Mouse (Mus musculus) layer of hippocampus, postnatal 14 days (tissue): ENCODE measurements around the gene Socs2. TPM values are rescaled to one million over a fixed set of nuclear protein-coding genes. Genes with fewer than 3 reads are reported as not detected.

ENCODE experiments used
- DNase-seq, 2 experiments: peaks; one replicate each; pipeline ENCODE4 v3.0.0; 2021 to 2022; ENCODE audit warnings: low spot score in 2 of 2, mixed read lengths in 1 of 2
- total RNA-seq, 2 experiments: library from RNA; stranded (reverse); gene quantifications; 2 replicates each; pipeline ENCODE4 v1.2.3; 2021

Socs2 gene
- total RNA-seq, 2 experiments from 2014 or later, result 58.1 to 58.9 TPM

DNA sequence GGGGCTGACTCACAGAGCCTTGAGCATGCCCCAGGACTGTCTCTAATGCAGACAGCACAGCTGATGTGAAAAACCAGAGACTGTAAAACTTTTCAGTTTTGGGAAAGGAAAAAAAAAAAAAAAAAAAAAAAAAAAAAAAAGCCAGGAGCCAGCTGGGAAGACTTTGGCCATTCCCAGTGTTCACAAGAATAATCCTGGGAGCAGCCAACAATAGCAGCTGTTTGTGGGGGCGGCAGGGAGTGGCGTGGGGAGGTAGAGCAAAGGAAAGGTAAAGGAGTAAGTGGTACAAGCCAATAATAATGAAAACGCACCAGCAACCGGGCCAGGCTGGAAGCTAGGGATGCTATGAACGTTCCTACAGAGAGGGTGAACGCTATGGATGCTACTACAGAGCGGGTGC, 60.3 kb downstream of the Socs2 start:
- no peak for DNase-seq

DNA sequence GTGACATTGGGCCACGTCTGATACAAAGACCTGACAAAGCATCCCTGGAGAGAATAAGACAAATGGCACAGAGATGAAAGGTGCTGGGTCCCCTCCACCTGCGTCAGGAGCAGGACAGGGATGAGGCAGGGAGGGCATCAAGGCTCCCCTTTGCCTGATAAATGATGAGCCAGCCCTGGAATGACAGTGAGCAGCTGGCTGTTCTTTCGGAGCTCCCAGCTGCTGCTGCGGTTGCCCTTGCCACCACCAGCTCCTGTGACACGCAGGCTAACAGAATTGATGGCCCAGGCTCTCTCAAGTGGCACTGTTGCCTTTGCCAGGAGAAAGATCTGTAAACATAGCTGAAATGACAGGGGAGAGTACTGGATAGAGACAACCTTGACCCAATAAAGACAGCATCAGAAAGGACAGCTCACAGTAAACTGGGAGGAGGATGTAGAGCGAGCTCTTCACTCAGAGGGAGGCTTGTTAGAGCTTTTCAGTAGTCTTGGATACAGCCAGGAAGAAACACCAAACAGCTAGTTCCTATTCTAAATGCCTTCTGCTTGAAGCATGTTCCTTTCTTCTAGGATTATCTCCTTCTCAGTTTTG, 61.2 kb downstream of the Socs2 start:
- DNase-seq, result no peak

DNA sequence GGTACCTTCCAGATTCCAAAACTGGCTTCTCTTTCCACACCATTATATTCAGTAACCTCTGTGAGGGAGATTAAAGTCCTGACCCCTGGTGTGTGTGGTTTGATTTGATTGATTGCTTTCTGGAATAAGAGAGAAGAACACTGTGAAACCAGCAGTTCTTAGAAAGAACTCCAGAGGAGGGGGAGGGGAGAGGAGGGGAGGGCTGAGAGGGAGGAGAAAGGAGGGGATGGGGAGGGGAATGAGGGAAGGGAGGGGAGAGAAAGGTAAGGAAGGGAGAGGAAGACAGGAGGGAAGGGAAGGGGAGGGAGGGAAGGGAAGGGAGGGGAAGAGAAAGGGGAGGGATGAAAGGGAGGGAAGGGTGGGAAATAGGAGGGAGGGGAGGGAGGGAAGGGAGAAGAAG, 62.3 kb downstream of the Socs2 start:
- no peak for DNase-seq

DNA sequence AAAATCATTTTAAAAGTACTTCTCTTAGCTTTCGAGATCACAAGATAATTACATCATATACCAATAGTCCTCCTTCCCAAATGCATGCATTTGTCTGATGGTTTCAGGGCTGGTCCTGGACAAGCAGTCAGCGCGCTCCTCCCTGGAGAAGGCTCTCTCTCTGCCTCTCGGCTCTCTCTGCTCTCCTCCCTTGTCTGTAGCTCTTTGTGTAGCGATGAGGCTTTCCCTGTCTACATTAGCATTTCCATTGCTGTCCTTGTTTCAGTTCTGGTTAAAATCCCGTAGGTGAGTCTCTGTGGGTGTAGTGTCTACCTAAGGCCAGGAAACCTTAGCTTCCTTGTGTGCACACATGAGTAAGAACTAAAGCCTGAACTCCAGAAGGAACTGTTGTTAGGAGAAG, 62.9 kb downstream of the Socs2 start:
- DNase-seq, result no peak

DNA sequence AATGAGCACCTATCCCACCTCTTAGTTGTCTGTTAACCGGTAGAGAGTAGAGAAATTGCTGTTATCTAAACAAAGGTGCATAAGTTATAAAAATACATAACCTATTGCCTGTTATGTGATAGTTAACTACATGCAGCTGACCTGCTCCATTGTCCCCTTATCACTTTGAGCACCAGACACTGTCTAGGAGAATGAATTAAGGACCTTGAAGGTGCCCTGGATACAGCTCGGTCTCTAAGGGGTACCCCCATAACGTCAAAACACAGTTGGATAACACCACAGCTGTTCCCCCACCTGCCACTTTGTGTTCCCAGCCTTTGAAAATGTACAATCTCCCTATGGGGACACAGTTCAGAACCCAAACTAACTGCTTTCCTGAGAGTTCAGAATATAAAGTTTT, 68.5 kb downstream of the Socs2 start:
- no peak for DNase-seq

DNA sequence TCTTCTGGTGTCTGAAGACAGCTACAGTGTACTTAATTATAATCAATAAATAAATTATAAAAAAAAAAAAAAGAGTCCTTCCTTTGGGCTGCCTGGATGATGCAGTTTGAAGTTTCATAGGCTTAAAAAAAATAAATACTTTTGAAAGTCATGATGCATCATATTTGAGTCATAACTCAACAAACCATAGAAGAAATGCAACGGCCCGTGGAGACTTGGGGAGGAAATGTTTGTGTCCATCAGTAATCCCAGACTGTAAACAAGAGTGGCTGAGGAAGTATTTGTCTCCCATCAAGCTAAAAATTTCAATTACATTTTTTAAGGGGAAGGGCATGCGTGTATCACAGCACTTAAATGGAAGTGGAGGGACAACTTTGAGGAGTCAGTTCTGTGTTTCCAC, 69.2 kb downstream of the Socs2 start:
- DNase-seq, result no peak

DNA sequence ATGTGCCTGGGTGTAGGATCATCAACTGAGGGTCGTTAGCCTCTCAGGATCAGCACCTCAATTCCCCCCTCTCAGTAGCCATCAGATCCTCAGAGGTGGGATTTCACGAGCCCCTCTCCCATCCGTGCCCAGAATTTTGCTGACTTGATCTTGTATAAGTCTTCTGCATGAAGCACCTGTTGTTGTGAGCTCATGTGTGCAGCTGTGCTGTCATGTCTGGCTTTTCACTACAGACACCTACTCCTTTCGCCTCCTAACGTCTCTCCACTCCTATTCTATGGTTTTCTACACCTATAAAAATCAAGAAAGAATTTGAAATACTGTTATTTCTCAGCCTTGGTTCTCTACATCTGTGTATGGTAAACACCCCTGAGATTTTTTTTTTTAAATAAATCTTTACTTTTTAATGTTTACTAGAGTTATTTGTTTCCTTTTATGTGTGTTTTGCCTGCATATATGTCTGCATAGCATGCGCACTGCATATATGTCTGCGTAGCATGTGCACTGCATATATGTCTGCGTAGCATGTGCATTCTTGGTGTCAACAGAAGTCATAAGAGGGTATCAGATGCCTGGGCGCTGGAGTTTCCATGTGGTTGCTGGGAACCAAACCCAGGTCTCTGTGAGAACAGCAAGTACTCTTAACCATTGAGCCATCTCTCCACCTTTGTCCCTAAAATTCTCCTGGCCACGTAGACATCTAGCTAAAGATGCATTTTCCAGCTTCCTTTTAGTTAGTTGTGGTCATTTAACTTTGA, 74.0 kb downstream of the Socs2 start:
- DNase-seq, result no peak

DNA sequence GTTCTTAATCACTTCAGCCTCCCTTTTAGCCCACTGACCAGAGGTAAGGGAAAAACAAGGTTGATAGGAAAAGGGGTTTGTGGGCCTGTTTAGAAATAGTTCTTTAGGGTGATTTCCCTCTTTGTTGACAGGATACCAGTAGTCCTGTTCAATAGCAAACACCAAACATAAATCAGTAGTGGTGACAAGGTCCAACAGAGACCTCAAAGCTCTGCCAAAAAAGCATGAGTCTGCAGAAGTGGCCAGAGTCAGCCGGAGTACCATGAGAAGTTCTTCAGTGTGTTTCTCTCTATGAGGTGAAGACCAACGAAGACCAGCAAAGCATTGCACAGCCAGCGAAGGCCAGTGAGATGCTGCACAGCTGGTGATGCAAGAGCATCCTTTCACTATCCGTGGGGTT, 76.3 kb downstream of the Socs2 start:
- DNase-seq, result no peak

DNA sequence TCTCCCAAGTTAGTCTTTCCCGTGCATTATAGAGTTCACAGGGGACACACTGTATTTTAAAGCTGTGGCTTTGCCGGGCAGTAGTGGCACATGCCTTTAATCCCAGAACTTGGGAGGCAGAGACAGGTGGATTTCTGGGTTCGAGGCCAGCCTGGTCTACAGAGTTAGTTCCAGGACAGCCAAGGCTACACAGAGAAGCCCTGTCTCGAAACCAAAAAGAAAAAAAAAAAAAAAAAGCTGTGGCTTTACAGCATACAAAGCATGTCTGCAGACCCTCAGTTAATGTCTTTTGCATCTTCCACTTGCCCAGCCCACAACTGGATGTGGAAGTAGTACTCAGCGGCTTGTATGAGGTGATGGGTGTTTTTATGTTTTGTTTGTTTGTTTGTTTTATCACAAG, 79.4 kb downstream of the Socs2 start:
- no peak for DNase-seq

DNA sequence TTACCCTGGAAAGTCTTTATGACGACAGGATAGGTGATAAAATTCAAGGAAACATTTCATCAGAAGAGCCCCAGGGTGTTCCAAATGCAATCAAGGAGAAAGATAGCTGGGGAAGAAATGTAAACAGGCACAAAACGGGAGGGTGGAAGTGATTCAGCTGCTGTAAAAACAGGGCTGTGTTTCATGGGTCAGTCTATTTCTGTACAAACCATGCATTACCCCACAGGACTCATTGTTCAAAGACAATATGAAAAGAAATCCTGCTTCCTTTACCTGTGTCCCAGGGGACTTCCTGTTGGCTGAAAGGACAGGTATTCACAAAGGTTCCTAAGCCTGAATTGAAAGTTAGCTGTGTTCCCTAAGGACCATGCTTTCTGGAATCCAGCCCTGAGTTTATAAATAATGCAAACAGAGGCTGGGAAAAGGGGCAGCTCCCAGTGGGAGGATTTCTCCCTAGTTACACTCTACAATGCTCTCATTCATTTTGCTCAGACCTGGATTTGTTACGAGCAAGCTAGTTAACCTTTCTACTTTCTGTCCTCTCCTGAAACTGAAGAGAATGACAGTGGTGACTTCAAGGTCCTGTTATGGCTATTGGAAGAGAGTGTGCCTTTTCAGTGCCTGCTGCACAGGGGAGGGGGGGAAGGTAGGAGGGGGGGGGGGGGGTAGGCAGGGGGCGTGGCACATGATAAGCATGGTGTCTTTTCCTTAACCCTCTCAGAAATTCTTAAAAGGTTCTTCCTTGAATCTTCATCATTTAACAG, 80.0 kb downstream of the Socs2 start:
- no peak for DNase-seq

Other genes starting within 250 kb of the Socs2 start
- 1 to 10 TPM; 6.6 TPM for gene Cradd, start 93.0 kb downstream of the Socs2 start, total RNA-seq
- 10 to 100 TPM; 69.6 to 90.2 TPM for gene Mrpl42, start 84.8 kb upstream of the Socs2 start, total RNA-seq
- 100 to 1,000 TPM; 203 to 205 TPM for gene Ube2n, start 98.0 kb upstream of the Socs2 start, total RNA-seq
- 10 to 100 TPM; 86.1 to 89.8 TPM for gene Nudt4, start 147.0 kb upstream of the Socs2 start, total RNA-seq